Mouse (Mus musculus) limb, embryonic 12.5 days (tissue): ENCODE measurements around the gene Vav1. TPM values are rescaled to one million over a fixed set of nuclear protein-coding genes. Genes with fewer than 3 reads are reported as not detected.

ENCODE experiments used
- ATAC-seq: fragments of 200-750 bp; cut with Nextera tagmentation; 2 replicates; pipeline ENCODE4 v1.8.0; 2017; ENCODE audit warnings: low read depth, moderate TSS enrichment; ENCODE audit not compliant: insufficient number of reproducible peaks, insufficient read depth, low FRiP score, low TSS enrichment
- H3K27ac ChIP-seq: fragments of 300-500 bp; sonication (generic); 2 replicates; pipeline ENCODE4 v1.5.1; 2016; ENCODE audit warnings: mild to moderate bottlenecking, moderate library complexity
- H3K27me3 ChIP-seq: fragments of 300-500 bp; sonication (generic); 2 replicates; pipeline ENCODE4 v1.6.1; 2016; ENCODE audit warnings: mild to moderate bottlenecking, moderate library complexity
- H3K36me3 ChIP-seq: fragments of 300-500 bp; sonication (generic); 2 replicates; pipeline ENCODE4 v1.6.1; 2016; ENCODE audit warnings: mild to moderate bottlenecking, moderate library complexity
- H3K4me1 ChIP-seq: fragments of 300-500 bp; sonication (generic); replicated peaks from 2 replicates; pipeline ENCODE4 v1.6.1; 2016
- H3K4me2 ChIP-seq: fragments of 300-500 bp; sonication (generic); 2 replicates; pipeline ENCODE4 v1.6.1; 2016; ENCODE audit warnings: mild to moderate bottlenecking, moderate library complexity
- H3K4me3 ChIP-seq: fragments of 300-500 bp; sonication (generic); replicated peaks from 2 replicates; pipeline ENCODE4 v1.5.1; 2016; ENCODE audit warnings: mild to moderate bottlenecking
- H3K9ac ChIP-seq: fragments of 300-500 bp; sonication (generic); replicated peaks from 2 replicates; pipeline ENCODE4 v1.6.1; 2016; ENCODE audit warnings: mild to moderate bottlenecking, moderate library complexity
- H3K9me3 ChIP-seq: fragments of 300-500 bp; sonication (generic); 2 replicates; pipeline ENCODE4 v1.6.1; 2016; ENCODE audit warnings: mild to moderate bottlenecking, moderate library complexity
- WGBS: fragments of 180-500 bp; shearing (Covaris S2); methylation state at CpG from one replicate; pipeline ENCODE4 v1.1.7; 2016; 5-methylcytosine and 5-hydroxymethylcytosine counted together
- polyA plus RNA-seq: library from polyadenylated mRNA; unstranded; fragments of >200 nt; fragmentation: Nextera tagmentation; extraction: Ambion mirVana; gene quantifications from 2 replicates; pipeline ENCODE4 v1.2.1, GENCODE M21; 2016

Gene Vav1
- polyA plus RNA-seq, 1 experiment from 2014 or later, result 1.8 TPM

DNA sequence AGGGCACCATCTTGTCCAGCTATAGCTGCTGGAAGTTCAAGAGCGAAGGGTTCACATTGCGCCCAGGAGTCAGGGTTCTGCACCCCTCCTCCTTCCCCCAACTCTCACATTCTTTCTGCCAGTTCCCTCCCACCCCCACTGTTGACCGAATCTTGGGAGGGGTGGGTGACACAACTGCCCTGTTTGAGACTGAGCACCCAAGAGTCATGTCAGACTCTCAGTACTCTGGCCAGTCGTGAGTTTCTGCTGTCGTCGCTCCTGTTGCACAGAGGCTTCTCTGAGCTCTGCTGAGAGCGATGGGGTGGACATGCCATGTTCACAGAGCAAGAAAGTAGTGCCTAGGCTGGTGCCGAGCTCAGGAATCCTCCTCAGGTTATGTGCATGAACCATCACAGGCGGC, 60.4 kb downstream of the Vav1 start:
- ATAC-seq, result no peak
- no peaks in the 10 kb centered on the region for H3K9me3 ChIP-seq
- 78% methylated on average over 9 of the region's 9 CpGs for WGBS
- H3K9ac ChIP-seq, result no peak overlapping the region
- H3K4me1 ChIP-seq, result no peaks in the 10 kb centered on the region
- no peak overlapping the region for H3K4me2 ChIP-seq
- no peak overlapping the region for H3K27ac ChIP-seq
- no peak overlapping the region for H3K4me3 ChIP-seq
- H3K27me3 ChIP-seq, result no peaks in the 10 kb centered on the region
- no peaks in the 10 kb centered on the region for H3K36me3 ChIP-seq

DNA sequence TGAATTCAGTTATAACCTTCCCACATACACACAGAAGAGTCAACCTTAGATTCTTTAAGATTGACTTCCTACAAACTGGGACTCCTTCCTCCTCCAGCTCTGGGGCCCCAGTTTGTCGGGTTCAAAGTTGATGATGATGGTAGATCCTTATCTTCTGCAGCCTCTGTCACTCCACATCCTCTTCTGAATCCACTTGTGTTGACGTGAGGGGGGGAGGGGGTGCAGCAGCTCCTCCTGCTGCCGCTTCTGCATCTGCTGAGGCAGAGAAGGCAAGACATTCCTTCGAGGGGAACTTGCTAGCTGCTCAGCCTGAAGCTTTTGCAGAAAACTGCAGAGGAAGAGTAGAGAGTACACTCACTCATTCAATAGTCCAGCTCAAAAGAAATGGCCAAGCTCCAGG, 62.7 kb downstream of the Vav1 start:
- WGBS, result 81% methylated on average over 4 of the region's 4 CpGs
- no peak overlapping the region for H3K9ac ChIP-seq
- no peak for ATAC-seq
- H3K27ac ChIP-seq, result no peak overlapping the region
- H3K4me3 ChIP-seq, result no peak overlapping the region
- no peaks in the 10 kb centered on the region for H3K4me1 ChIP-seq
- no peaks in the 10 kb centered on the region for H3K36me3 ChIP-seq
- no peaks in the 10 kb centered on the region for H3K9me3 ChIP-seq
- no peaks in the 10 kb centered on the region for H3K27me3 ChIP-seq
- no peak overlapping the region for H3K4me2 ChIP-seq

DNA sequence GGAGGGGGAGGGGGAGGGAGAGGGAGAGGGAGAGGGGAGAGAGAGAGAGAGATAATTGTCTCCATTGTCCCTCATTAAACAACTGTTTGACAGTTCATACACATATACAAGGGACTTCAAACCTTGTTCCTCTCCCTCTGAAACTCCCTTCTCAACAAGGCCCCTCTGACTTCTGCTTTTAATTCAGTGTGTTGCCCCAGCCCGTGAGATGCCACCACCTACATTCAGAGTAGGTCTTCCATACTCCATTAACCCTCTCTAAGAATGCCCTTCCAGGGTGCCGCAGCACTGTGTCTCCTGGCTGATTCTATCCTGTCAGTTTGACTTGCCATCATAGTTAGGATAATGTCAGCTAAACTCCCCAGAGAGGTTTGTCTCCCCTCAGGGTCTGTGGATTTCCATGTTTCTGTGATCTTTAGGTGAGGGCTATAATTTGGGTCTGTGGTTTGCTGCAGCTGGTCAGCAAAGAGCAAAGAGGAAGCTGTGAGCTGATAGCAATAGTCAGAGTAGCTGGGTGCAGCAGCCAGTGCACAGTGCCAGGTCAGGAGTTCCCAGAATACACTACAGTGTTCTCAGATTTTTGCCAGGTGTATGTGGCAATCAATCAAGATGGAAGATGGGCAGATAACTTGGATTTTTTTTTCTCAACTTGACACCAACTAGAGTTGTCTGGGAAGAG, 65.3 kb downstream of the Vav1 start:
- no peaks in the 10 kb centered on the region for H3K27me3 ChIP-seq
- H3K9me3 ChIP-seq, result no peaks in the 10 kb centered on the region
- no peaks in the 10 kb centered on the region for H3K4me1 ChIP-seq
- H3K27ac ChIP-seq, result no peak overlapping the region
- H3K9ac ChIP-seq, result no peak overlapping the region
- no peaks in the 10 kb centered on the region for H3K36me3 ChIP-seq
- WGBS, result 63% methylated on average over 2 of the region's 2 CpGs
- H3K4me3 ChIP-seq, result no peak overlapping the region
- no peak for ATAC-seq
- H3K4me2 ChIP-seq, result no peak overlapping the region

DNA sequence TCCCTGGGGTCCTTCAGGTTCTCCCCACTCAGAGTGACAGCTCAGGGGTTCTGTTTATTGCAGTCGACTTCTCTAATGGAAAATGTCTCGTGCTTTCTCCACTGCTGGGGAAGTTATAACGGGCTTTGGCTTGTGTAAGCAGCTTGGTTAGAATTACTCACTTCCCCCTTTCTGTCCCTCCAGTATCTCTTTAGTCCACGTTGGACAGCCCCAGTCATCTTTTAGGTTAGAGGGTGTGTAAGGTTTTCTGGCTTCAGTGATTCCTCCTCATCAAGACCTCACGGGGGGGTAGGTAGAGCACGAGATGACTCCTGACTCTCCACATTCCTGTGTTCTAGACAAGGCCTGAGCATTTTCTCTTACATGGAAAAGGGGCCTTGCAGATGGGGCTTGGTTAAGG, 68.1 kb downstream of the Vav1 start:
- no peak overlapping the region for H3K4me3 ChIP-seq
- no peaks in the 10 kb centered on the region for H3K9me3 ChIP-seq
- H3K4me2 ChIP-seq, result no peak overlapping the region
- H3K27me3 ChIP-seq, result no peaks in the 10 kb centered on the region
- no peak overlapping the region for H3K9ac ChIP-seq
- WGBS, result 68% methylated on average over 6 of the region's 6 CpGs
- no peak overlapping the region for H3K27ac ChIP-seq
- H3K36me3 ChIP-seq, result no peaks in the 10 kb centered on the region
- ATAC-seq, result no peak
- H3K4me1 ChIP-seq, result no peaks in the 10 kb centered on the region

DNA sequence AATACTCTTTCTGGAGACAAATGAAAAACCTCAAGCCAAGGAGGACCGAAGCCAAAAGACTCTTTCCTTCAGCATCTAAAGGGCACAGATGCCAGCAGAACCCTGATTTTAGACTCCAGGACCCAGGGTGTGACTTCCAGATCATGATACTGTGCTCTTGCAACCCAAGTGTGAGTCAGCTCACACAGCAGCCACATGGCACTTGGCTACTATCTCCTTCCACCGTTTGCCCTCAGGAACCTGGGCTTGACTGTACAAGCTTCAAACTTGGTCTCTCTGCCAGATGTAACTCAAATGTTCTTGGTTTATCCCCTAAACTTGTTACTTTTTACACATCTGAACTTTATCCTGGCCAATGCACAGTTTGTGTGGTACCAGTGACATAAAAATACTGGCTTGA, 68.9 kb downstream of the Vav1 start:
- Histone ChIP-seq H3K9ac (no peak overlapping the region), H3K9me3 (no peaks in the 10 kb centered on the region), H3K4me1 (no peaks in the 10 kb centered on the region), H3K4me3 (no peak overlapping the region), H3K27ac (no peak overlapping the region), H3K4me2 (no peak overlapping the region), H3K36me3 (no peaks in the 10 kb centered on the region), H3K27me3 (no peaks in the 10 kb centered on the region)
- no peak for ATAC-seq
- WGBS, result 86% methylated on average over 2 of the region's 2 CpGs

DNA sequence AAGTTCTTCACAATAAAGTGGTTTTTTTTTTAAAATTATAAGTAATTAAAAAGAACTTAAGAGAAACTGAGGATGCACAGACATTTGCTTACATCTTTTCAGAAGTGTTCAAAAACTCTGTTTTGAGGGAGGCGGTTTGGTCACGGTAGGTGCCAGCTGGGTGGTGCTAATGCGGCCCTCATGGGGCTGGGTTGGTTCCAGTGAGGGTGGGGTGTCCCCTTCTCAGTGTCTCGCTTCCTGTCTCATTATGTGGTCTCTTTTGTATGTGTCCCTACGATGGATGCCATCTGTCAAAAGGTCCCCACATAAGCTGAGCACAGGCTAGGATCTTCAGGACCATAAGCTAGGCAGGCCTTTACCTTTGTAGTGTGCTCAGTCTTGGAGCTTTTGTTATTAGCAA, 70.2 kb downstream of the Vav1 start:
- H3K27ac ChIP-seq, result no peak overlapping the region
- ATAC-seq, result no peak
- no peak overlapping the region for H3K4me2 ChIP-seq
- no peak overlapping the region for H3K4me3 ChIP-seq
- H3K36me3 ChIP-seq, result no peaks in the 10 kb centered on the region
- no peak overlapping the region for H3K9ac ChIP-seq
- H3K9me3 ChIP-seq, result no peaks in the 10 kb centered on the region
- no peaks in the 10 kb centered on the region for H3K4me1 ChIP-seq
- H3K27me3 ChIP-seq, result no peaks in the 10 kb centered on the region
- WGBS, result 81% methylated on average over 5 of the region's 5 CpGs

DNA sequence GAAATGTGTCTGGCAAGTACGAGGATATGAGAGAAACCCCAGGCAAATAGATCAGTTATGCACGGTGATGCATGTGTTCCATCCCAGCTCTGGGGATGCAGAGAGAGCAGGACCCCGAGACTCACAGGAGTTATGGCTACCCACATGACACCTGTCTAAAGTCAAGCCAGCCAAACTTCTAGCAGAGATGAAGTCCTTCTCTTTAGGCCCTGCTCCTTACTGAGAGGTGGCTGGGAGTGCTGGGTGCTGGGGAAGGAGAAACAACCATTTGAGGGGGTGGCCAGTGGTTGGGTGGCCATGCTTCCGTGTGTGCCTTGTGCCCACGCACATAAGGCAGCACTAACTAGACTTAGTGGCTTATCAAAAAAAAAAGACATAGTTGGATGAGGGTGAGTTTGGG, 71.3 kb downstream of the Vav1 start:
- no peak overlapping the region for H3K9ac ChIP-seq
- no peak overlapping the region for H3K4me3 ChIP-seq
- no peak overlapping the region for H3K4me2 ChIP-seq
- no peaks in the 10 kb centered on the region for H3K4me1 ChIP-seq
- H3K36me3 ChIP-seq, result no peaks in the 10 kb centered on the region
- no peak overlapping the region for H3K27ac ChIP-seq
- no peaks in the 10 kb centered on the region for H3K27me3 ChIP-seq
- no peaks in the 10 kb centered on the region for H3K9me3 ChIP-seq
- no peak for ATAC-seq
- 86% methylated on average over 5 of the region's 5 CpGs for WGBS

DNA sequence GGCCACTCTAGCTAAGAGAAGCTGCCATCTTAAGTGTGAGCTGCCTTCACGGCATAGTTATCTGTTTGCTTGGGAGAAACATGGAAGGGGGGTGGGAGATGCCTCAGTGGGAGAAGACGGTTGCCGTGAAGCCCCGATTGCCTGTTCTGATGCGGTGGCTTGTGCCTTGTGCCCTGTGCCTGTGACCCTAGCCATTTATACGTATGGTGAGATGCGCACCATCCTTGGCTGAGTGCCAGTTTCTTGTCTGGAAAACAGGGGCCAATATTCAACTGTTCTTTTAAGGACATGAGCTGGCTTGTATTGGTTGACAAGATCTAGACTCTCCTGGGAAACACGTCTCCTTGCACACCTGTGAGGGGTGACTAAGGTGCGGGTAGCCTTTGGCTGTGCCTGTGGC, 72.2 kb downstream of the Vav1 start:
- Histone ChIP-seq H3K27ac (no peak overlapping the region), H3K4me3 (no peak overlapping the region), H3K4me2 (no peak overlapping the region), H3K9me3 (no peaks in the 10 kb centered on the region), H3K36me3 (no peaks in the 10 kb centered on the region), H3K27me3 (no peaks in the 10 kb centered on the region), H3K4me1 (no peaks in the 10 kb centered on the region), H3K9ac (no peak overlapping the region)
- 93% methylated on average over 9 of the region's 9 CpGs for WGBS
- no peak for ATAC-seq

DNA sequence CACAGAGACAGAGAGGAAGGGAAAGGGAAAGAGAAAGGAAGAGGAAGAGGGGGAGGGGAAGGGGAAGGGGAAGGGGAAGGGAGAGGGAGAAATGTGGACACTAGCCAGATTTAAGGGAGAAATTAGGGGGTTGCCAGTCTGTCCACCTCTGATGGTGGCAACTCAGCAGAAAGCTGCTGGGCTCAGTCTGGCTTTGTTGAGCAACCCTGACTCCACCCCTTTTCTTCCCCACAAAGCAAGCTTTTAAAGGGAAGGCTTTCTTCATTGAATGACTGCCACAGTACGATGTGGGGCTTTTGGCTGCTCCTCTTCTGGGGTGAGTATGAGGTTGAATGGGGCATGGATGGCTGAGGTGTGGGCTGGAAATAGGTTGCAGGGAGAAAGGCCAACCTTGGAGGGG, 79.5 kb downstream of the Vav1 start, which contains the start of gene Adgre1:
TSS of gene Adgre1 (plus strand) at position 251 of the 400 bp plus-strand sequence.
- Histone ChIP-seq H3K4me2 (no peak within 1 kb of the TSS), H3K9me3 (no peaks in the 10 kb centered on the region), H3K4me3 (no peak within 1 kb of the TSS), H3K27ac (no peak within 1 kb of the TSS), H3K9ac (no peak within 1 kb of the TSS), H3K27me3 (no peaks in the 10 kb centered on the region), H3K36me3 (no peaks in the 10 kb centered on the region), H3K4me1 (no peaks in the 10 kb centered on the region)
- no peak for ATAC-seq
- WGBS, result 33% methylated on average over 1 of the region's 1 CpGs

DNA sequence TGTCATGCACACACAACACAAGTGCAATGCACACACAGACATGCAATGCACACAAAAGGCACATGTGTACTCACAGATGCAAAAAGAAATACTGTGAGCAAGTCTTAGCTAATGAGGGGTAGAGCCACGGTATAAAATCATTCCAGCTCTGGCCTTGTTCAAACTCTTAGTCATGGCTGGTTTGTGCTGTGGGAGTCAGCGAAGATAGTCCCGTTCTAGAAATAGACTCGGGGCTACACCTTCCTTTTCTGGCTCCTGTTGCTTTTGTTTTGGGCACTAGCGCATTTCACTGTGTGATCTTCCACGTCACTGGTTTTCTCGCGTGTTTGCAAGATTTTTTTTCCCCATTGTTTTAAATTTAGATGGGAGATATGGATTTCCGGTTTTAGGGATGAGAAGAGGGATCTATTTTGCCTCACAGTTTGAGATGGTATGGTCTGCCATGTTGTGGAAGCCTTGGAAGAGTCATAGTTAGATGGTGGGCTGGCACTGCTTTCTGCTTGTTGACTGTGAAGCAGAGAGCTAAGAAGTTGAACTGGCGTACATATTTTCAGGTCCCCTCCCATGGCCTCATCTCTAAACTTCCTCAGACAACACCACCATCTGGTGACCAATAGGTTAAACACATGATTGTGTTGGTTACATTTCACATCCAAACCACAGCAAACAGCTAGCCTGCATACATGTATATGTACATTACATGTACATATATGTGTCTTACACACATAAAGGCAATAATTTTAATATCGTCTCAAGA, 80.8 kb downstream of the Vav1 start:
- Histone ChIP-seq H3K27me3 (no peaks in the 10 kb centered on the region), H3K4me3 (no peak overlapping the region), H3K36me3 (no peaks in the 10 kb centered on the region), H3K4me1 (no peaks in the 10 kb centered on the region), H3K4me2 (no peak overlapping the region), H3K9ac (no peak overlapping the region), H3K9me3 (no peaks in the 10 kb centered on the region), H3K27ac (no peak overlapping the region)
- ATAC-seq, result no peak
- WGBS, result 88% methylated on average over 11 of the region's 11 CpGs
